Mouse (Mus musculus): ENCODE results near the gene Gart.
A peak's percentile ranks its signal among the peaks of the same experiment; 100 is the strongest.

Gene Gart

GRCm38 (mm10) chr16:91646681-91647419 lies at the start of gene Gart:
Gene Gart (minus strand): TSS chr16:91646952.
- DNase-seq (ENCODE audit: low spot score): peak; percentile 94

GRCm38 (mm10) chr16:91695108-91695755 lies 48.5 kb upstream of the Gart start:
- DNase-seq (ENCODE audit: low spot score): no peak

DNA sequence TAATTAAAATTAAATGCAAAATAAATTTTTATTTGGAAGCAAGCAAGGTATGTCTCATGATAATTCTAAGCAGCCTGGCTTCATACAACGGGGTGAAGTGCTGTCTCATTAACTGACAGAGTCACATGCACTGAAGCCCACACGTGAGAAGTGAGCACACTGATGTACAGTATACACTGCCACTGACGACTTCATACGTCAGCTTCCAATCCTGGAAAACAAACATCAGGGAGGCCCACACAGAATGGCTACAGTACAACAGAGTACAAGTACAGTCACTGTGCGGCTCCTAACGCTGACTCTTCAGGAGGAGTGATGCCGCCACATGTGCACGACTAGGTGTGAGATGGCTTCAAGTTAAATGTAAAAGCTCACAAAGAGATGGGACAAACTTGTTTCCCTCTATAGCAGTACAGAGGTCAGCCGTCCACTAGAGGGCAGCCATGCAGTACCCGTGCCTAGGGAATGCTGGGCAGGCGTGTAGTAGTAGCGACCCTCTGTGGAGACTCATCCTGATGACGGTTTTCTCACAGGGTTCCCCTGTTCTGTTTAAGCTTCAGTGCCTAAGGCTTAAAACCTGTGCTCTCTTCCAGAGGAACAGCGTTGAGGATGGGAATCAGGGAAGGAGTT lies 47.8 kb upstream of the Gart start:
- DNase-seq (ENCODE audit: low spot score): peak; percentile 93

- DNase-seq (ENCODE audit: low spot score): no peak
These were observed 43.0 kb upstream of the Gart start for GRCm38 (mm10) chr16:91689791-91690190.

DNA sequence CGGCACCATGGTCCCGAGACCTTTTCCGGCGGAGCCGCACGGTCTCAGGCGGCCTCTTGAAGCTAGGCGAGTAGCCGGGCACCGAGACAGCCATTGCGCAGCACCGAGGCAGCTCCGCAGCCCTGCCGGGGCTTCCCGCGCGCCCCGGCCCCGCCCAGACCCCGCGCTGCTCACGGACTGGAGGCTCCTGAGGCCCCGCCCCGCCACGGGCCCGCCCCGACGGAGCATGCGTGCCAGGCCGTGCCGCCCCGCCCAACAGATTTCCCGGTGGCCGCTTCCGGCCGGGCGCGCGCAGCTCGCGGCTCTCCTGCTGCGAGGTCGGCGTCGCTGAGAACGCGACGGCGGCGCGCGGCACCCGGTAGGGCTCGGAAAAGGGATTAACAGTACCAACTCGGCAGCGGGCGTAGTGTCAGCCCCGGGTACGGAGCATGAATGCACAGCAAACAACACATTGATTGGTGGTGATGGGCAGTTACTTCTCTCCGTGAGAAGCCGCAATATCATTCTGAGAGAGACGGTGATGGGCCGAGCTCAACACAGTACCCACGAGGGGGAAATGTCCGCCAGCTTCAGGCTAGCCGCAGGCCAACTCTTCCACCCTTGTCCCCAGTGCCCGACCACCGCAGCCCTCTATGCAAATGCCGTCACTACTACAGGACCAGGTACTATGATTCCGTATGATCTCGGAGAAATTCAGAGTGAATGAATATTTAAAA lies 42.0 kb upstream of the Gart start, which contains the start of gene Donson:
Donson (minus strand) TSS at position 152 of the 716 bp plus-strand sequence.
- peak; percentile 95 for DNase-seq (ENCODE audit: low spot score)

DNA sequence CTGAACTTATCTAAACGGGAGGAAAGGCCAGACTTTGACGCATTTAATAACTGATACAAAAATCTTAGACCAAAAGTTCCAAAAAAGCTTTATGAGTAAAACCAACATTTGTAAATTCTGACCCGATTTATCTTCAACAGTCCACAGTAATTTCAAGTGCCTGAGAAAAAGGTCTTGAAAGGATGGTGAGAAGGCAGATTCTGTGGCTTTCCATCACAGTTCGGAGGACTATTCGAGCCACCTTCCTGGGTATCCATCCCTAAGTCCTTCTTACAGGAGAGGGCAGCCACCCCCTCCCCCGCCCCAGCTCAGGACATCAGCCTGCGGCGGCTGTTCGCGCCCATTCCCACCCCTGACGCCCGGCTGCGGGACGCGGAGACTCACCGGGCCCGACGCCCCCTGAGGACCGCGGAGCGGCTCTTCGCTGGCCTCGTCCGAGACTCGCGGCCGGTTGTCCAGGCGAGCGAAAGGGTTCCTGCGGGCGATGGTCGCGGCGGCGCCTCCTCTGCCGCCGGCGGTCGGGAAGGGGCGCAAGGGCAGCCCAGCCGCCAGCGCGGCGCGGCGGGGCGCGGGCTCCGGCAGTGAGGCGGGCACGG lies 41.4 kb upstream of the Gart start:
- peak; percentile 35 for DNase-seq (ENCODE audit: low spot score)

DNA sequence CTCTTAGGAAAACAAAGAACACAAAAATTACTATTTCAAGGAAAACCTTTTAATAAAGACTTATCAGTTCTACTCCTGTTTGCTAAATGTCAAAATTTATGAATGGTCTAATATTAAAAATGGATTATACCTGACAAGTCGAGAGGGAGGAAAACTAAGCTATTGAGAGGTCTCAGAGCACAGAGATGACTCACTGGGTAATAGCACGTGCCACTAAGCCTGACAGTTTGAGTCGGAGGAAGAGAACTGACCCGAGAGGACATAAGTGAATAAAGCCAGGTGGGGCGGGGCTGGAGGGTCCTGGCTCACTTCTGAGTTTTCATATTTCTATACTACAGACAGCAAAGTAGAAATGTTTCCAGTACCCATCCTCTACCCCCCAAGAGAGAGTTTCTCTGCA lies 39.6 kb upstream of the Gart start:
- no peak for DNase-seq (ENCODE audit: low spot score)

DNA sequence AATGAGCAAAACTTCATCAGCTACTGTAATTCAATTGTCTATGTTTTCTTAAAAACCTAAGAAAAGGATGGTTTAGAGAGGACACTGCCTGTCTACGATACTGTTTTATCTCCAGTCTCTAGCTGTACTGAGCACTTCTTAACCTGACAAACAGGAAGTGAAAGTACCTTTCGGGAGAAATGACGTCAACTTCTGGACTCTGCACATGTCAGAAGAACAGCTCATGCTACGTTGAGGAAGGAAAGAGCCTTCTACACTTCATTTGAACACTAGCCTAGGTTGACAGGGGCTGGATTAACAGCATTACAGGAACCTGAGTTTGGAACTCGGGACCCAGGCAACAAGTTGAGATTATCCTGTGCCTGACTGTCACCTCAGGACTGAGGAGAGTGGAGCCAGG lies 38.8 kb upstream of the Gart start:
- peak; percentile 3 for DNase-seq (ENCODE audit: low spot score)

GRCm38 (mm10) chr16:91680656-91681055 lies 33.9 kb upstream of the Gart start:
- DNase-seq (ENCODE audit: low spot score): no peak

GRCm38 (mm10) chr16:91678147-91678911 lies 31.6 kb upstream of the Gart start:
- peak; percentile 3 for DNase-seq (ENCODE audit: low spot score)

GRCm38 (mm10) chr16:91674500-91674899 lies 27.7 kb upstream of the Gart start:
- no peak for DNase-seq (ENCODE audit: low spot score)

DNA sequence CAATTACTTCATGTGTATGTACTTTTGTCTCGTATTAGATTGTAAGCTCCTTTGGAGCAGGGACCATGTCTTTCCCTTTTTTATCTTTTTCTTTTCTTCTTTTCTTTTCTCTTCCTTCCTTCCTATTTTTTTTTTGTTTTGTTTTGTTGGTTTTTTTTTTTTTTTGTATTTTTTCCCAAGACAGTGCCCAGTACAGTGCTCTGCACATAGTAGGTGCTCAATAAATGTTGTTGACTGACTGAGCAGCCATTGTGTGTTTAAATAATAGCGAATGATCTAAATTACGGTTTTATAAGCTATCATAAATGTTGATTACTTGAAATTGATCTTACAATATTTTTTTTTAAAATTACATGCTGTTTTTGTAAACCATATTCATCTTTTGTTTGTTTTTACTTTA lies 17.0 kb upstream of the Gart start:
- DNase-seq (ENCODE audit: low spot score): no peak

- DNase-seq (ENCODE audit: low spot score): no peak
These were observed 15.6 kb upstream of the Gart start for GRCm38 (mm10) chr16:91662336-91662735.

GRCm38 (mm10) chr16:91661397-91661796 lies 14.6 kb upstream of the Gart start:
- no peak for DNase-seq (ENCODE audit: low spot score)

- DNase-seq (ENCODE audit: low spot score): no peak
These were observed 13.0 kb upstream of the Gart start for GRCm38 (mm10) chr16:91659798-91660197.

GRCm38 (mm10) chr16:91658471-91658870 lies 11.7 kb upstream of the Gart start:
- no peak for DNase-seq (ENCODE audit: low spot score)

DNA sequence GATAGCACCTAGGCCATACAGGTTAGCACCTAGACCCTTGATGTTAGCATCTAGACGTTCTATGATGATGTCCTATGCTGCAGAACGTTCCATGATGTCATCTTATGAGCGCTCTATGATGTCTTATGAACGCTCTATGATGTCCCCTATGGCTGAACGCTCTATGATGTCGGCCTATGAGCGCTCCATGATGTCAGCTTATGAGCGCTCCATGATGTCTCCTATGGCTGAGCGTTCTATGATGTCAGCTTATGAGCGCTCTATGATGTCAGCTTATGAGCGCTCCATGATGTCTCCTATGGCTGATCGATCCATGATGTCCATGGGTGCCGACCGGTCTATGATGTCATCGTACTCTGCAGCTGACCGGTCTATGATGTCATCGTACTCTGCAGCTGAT lies 10.5 kb upstream of the Gart start:
- DNase-seq (ENCODE audit: low spot score): no peak

- no peak for DNase-seq (ENCODE audit: low spot score)
These were observed 8.5 kb upstream of the Gart start for GRCm38 (mm10) chr16:91655285-91655684.

GRCm38 (mm10) chr16:91652191-91652590 lies 5.4 kb upstream of the Gart start:
- DNase-seq (ENCODE audit: low spot score): no peak

GRCm38 (mm10) chr16:91649781-91650180 lies 3.0 kb upstream of the Gart start:
- DNase-seq (ENCODE audit: low spot score): no peak

DNA sequence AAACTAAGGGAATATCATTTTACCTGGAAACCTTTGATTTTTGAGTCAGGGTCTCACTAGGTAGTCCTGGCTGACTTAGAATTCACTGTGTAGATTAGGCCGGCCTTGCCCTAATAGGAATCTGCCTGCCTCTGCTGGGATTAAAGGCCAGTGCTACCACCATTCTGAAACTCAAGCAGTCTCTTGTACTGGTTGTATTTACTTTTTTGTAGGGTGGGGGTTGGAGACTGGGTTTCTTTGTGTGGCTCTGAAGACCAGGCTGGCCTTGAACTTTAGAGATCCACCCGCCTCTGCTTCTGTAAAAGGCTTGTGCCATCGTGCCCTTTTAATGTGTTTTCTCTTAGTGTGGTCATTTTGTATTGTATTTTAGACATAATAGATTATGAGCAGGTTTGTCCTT lies 2.5 kb upstream of the Gart start:
- no peak for DNase-seq (ENCODE audit: low spot score)

DNA sequence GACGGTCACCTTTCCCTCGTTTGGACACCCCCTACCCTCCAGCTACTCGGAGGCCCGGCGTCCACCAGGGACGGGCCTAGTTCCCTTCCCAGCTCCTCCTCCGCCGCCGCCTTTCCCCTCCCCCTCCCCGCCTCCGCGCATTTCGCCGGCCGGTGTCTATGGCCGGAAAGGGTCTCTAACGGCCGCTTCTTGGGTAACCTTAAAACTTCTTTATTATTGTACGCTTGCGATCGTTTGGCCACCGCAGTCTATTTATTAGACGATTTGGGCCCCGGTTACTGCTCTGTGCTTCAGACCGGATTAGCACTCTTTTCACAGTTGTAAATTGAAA lies 1.4 kb upstream of the Gart start:
- peak; percentile 77 for DNase-seq (ENCODE audit: low spot score)

Measured in embryo, embryonic 10 days (tissue).